Mouse (Mus musculus) embryonic facial prominence, embryonic 15.5 days (tissue): ENCODE results near the gene Tssk3. TPM values are rescaled to one million over a fixed set of nuclear protein-coding genes. Genes with fewer than 3 reads are reported as not detected.
A peak's percentile ranks its signal among the peaks of the same experiment; 100 is the strongest.
"Not testable (repeated sequence)": the region's sequence is repeated elsewhere in the genome, so short reads cannot be mapped to it uniquely, and the experiment has no call there.

Source experiments
- ATAC-seq: fragments of 200-750 bp; cut with Nextera tagmentation; 2 replicates; pipeline ENCODE4 v1.8.0; 2017; ENCODE audit warnings: low read depth, moderate TSS enrichment; ENCODE audit not compliant: insufficient number of reproducible peaks, low FRiP score, low TSS enrichment
- H3K27ac ChIP-seq: fragments of 300-500 bp; sonication (generic); replicated peaks from 2 replicates; pipeline ENCODE4 v1.5.1; 2015; ENCODE audit warnings: mild to moderate bottlenecking, inconsistent platforms
- H3K27me3 ChIP-seq: fragments of 300-500 bp; sonication (generic); 2 replicates; pipeline ENCODE4 v1.6.1; 2015; ENCODE audit warnings: inconsistent platforms
- H3K36me3 ChIP-seq: fragments of 300-500 bp; sonication (generic); 2 replicates; pipeline ENCODE4 v1.6.1; 2015; ENCODE audit warnings: mild to moderate bottlenecking, inconsistent platforms
- H3K4me1 ChIP-seq: fragments of 300-500 bp; sonication (generic); 2 replicates; pipeline ENCODE4 v1.6.1; 2015; ENCODE audit warnings: inconsistent platforms
- H3K4me2 ChIP-seq: fragments of 300-500 bp; sonication (generic); replicated peaks from 2 replicates; pipeline ENCODE4 v1.6.1; 2015; ENCODE audit warnings: mild to moderate bottlenecking, inconsistent platforms
- H3K4me3 ChIP-seq: fragments of 300-500 bp; sonication (generic); replicated peaks from 2 replicates; pipeline ENCODE4 v1.5.1; 2015; ENCODE audit warnings: mild to moderate bottlenecking, inconsistent platforms
- H3K9ac ChIP-seq: fragments of 300-500 bp; sonication (generic); 2 replicates; pipeline ENCODE4 v1.6.1; 2015; ENCODE audit warnings: inconsistent platforms
- H3K9me3 ChIP-seq: fragments of 300-500 bp; sonication (generic); replicated peaks from 2 replicates; pipeline ENCODE4 v1.6.1; 2016; ENCODE audit warnings: inconsistent platforms
- WGBS: fragments of 180-500 bp; shearing (Covaris S2); methylation state at CpG from one replicate; pipeline ENCODE4 v1.1.7; 2015; 5-methylcytosine and 5-hydroxymethylcytosine counted together
- polyA plus RNA-seq: library from polyadenylated mRNA; unstranded; fragments of >200 nt; fragmentation: Nextera tagmentation; extraction: Ambion mirVana; gene quantifications from 2 replicates; pipeline ENCODE4 v1.2.1, GENCODE M21; 2015

Tssk3 gene
- polyA plus RNA-seq, 1 experiment from 2014 or later = not detected

DNA sequence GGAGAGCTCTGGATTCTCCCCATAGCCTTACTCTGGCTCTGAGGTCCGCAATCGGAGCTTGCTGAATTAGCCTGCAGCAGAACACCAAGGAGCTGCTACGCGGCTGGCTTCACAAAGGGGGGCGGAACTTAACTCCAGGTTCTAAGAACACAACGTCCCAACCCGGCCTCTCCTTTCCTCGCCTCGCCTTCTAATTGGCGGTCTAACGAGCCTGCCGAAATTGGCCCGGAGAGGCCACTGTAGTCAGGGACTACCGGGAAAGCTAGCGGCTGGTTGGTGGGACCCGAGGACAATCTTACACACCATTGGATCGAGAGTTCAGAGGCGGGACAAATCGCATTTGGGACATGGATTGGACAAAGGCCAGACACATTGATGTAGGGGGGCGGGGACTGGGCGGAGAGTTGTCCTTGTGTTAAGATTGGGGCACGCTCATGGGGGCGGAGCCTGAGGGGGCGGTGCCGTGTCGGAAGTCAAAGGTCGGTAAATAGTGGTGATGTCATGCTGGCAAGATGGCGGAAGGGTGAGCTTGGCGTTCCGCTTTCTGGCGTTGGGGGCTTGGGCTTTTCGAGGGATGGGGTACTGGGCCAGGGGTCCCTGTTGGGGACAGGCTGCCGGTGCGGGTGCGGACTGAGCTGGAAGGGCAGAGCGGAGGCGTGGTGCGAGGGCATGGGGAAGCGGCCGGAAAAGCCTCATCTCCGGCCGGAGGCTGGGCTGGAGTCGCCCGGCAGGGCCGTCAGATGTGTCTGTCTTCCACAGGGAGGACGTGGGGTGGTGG is 29.4 kb downstream of the Tssk3 start, which contains the start of gene Bsdc1:
Gene Bsdc1, plus strand, starts transcription at position 399 of the 778 bp plus-strand sequence.
- Histone ChIP-seq H3K27ac (peak within 1 kb of the TSS; percentile 91), H3K4me1 (peaks cover 12% of the 10 kb centered on the region), H3K9me3 (no peaks in the 10 kb centered on the region), H3K36me3 (peaks cover 21% of the 10 kb centered on the region), H3K4me3 (peak within 1 kb of the TSS; percentile 94), H3K9ac (peak within 1 kb of the TSS; percentile 76), H3K4me2 (peak within 1 kb of the TSS; percentile 74), H3K27me3 (no peaks in the 10 kb centered on the region)
- under 1% methylated on average over 46 of the region's 46 CpGs for whole genome bisulfite sequencing
- peak; percentile 99 for ATAC-seq

DNA sequence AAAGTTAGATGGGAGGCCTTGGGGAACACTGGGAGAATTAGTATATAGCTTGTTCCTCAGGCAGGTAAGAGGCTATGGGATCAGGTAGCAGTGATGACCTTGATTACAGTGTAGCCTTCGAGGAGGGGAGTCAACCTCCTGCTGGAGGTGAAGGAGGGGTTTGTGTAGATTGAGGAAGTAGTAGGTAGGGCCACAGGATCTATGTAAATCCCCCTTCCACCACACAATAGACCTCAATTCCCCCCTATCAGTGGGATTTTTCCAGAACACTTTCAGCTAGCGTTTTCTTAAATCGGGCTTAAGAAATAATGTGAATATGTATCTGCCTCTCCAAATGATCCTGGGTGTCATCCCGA is 30.0 kb downstream of the Tssk3 start:
- H3K36me3 ChIP-seq = peaks cover 15% of the 10 kb centered on the region
- H3K4me1 ChIP-seq = peaks cover 12% of the 10 kb centered on the region
- H3K27ac ChIP-seq = peak overlapping the region; percentile 91
- H3K9ac ChIP-seq = peak overlapping the region; percentile 59
- H3K9me3 ChIP-seq = no peaks in the 10 kb centered on the region
- WGBS = 2% methylated on average over 4 of the region's 4 CpGs
- H3K4me3 ChIP-seq = peak overlapping the region; percentile 94
- no peaks in the 10 kb centered on the region for H3K27me3 ChIP-seq
- peak overlapping the region; percentile 64 for H3K4me2 ChIP-seq
- ATAC-seq = no peak

- H3K27me3 ChIP-seq = no peaks in the 10 kb centered on the region
- no peaks in the 10 kb centered on the region for H3K9me3 ChIP-seq
- WGBS = 87% methylated on average over 3 of the region's 3 CpGs
- no peak overlapping the region for H3K4me3 ChIP-seq
- H3K36me3 ChIP-seq = peaks cover 4% of the 10 kb centered on the region
- H3K4me1 ChIP-seq = peaks cover 12% of the 10 kb centered on the region
- no peak overlapping the region for H3K27ac ChIP-seq
- ATAC-seq = no peak
- no peak overlapping the region for H3K9ac ChIP-seq
- no peak overlapping the region for H3K4me2 ChIP-seq
Measured at GRCm38 (mm10) chr4:129459726-129460125, 31.1 kb downstream of the Tssk3 start.

DNA sequence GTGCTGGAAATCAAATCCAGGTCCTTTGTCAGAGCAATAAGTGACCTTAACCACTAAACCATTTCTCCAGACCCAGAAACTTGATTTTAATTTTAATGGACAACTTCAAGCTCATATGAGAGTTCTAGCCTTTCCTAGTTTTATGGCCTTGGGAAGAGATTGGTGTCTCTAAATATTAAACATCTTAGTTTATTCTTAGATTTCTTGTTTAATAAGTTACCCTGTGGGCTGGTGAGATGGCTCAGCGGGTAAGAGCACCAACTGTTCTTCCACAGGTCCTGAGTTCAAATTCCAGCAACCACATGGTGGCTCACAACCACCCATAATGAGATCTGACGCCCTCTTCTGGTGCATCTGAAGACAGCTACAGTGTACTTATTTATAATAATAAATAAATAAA is 33.5 kb downstream of the Tssk3 start:
- H3K4me3 ChIP-seq, H3K27me3 ChIP-seq, ATAC-seq, H3K4me2 ChIP-seq, H3K4me1 ChIP-seq, H3K36me3 ChIP-seq, H3K27ac ChIP-seq, H3K9me3 ChIP-seq, H3K9ac ChIP-seq: not testable (repeated sequence)
- 73% methylated on average over 2 of the region's 2 CpGs for WGBS

- no peaks in the 10 kb centered on the region for H3K36me3 ChIP-seq
- no peak overlapping the region for H3K4me2 ChIP-seq
- H3K27ac ChIP-seq = no peak overlapping the region
- 40% methylated on average over 5 of the region's 5 CpGs for WGBS
- no peak overlapping the region for H3K9ac ChIP-seq
- H3K4me3 ChIP-seq = no peak overlapping the region
- ATAC-seq = no peak
- no peaks in the 10 kb centered on the region for H3K27me3 ChIP-seq
- peaks cover 4% of the 10 kb centered on the region; the same call in 1 of the 2 replicates for H3K4me1 ChIP-seq
- H3K9me3 ChIP-seq = no peaks in the 10 kb centered on the region
Measured at GRCm38 (mm10) chr4:129456126-129456525, 34.7 kb downstream of the Tssk3 start.

DNA sequence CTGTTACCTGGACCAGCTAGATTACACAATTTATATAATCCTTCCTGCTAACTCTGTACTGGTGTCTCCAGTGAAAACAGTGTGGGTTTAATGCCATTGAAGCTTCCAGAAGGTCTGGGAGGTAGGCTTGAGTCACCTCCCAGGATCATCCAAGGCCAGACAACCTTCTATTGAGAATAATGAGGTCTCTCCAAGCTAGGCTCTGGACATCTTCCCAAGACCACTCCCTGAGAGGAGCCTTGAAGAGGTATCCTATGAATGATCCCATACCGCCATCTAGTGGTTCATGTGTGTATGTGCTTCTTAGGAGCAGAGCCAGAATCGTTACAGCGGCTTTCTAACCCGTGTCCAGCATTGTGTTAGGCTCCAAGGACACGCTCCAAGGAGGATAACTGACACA is 35.6 kb downstream of the Tssk3 start:
- 1% methylated on average over 5 of the region's 5 CpGs for WGBS
- Histone ChIP-seq H3K9ac (no peak overlapping the region), H3K9me3 (no peaks in the 10 kb centered on the region), H3K36me3 (no peaks in the 10 kb centered on the region), H3K4me1 (no peaks in the 10 kb centered on the region), H3K4me2 (no peak overlapping the region), H3K27ac (no peak overlapping the region), H3K4me3 (no peak overlapping the region), H3K27me3 (no peaks in the 10 kb centered on the region)
- peak; percentile 77 for ATAC-seq

DNA sequence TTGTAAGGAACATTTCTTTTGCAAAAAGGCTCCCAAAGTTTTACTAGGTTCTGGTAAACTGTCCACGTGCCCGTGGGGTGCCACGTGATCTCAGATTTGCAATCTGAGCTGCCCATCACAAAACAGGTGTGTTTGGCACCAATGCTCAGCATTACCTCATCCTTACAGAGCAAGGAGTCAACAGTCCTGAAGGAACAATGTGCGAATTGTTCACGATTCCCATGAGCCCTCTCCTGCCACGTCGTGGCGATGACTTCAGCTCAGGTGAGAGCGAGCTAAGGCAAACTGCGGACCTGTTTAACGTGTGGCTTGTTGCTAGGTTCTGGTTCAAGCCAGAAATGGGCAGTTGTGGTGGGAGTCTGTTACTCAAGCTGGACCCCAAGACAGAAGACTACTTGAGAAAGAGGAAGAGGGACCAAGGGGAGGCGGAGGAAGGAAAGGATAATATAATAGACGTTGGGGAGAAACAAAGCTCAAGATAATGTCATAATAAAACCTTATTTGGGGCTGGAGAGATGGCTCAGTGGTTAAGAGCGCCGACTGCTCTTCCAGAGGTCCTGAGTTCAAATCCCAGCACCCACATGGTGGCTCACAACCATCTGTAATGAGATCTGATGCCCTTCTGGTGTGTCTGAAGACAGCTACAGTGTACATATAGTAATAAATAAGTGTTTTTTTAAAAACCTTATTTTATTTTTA is 39.2 kb downstream of the Tssk3 start:
- Histone ChIP-seq H3K4me2 (no peak overlapping the region), H3K9ac (no peak overlapping the region), H3K27ac (no peak overlapping the region), H3K4me3 (no peak overlapping the region), H3K9me3 (no peaks in the 10 kb centered on the region), H3K27me3 (no peaks in the 10 kb centered on the region), H3K4me1 (no peaks in the 10 kb centered on the region), H3K36me3 (no peaks in the 10 kb centered on the region)
- no peak for ATAC-seq
- WGBS = 80% methylated on average over 15 of the region's 15 CpGs

GRCm38 (mm10) chr4:129450851-129451250 is 40.0 kb downstream of the Tssk3 start:
- Histone ChIP-seq H3K4me1 (no peaks in the 10 kb centered on the region), H3K9ac (no peak overlapping the region), H3K9me3 (no peaks in the 10 kb centered on the region), H3K36me3 (no peaks in the 10 kb centered on the region), H3K27ac (no peak overlapping the region), H3K4me2 (no peak overlapping the region), H3K4me3 (no peak overlapping the region), H3K27me3 (no peaks in the 10 kb centered on the region)
- WGBS = 75% methylated on average over 2 of the region's 2 CpGs
- no peak for ATAC-seq

GRCm38 (mm10) chr4:129448713-129449112 is 42.1 kb downstream of the Tssk3 start:
- H3K36me3 ChIP-seq = no peaks in the 10 kb centered on the region
- no peak for ATAC-seq
- no peak overlapping the region for H3K9ac ChIP-seq
- H3K27ac ChIP-seq = no peak overlapping the region
- 85% methylated on average over 6 of the region's 6 CpGs for WGBS
- H3K4me1 ChIP-seq = no peaks in the 10 kb centered on the region
- no peak overlapping the region for H3K4me3 ChIP-seq
- H3K9me3 ChIP-seq = no peaks in the 10 kb centered on the region
- no peaks in the 10 kb centered on the region for H3K27me3 ChIP-seq
- H3K4me2 ChIP-seq = no peak overlapping the region

- H3K4me1 ChIP-seq = no peaks in the 10 kb centered on the region
- no peak overlapping the region for H3K9ac ChIP-seq
- no peak overlapping the region for H3K27ac ChIP-seq
- no peaks in the 10 kb centered on the region for H3K27me3 ChIP-seq
- ATAC-seq = no peak
- no peaks in the 10 kb centered on the region for H3K9me3 ChIP-seq
- no peak overlapping the region for H3K4me2 ChIP-seq
- 67% methylated on average over 11 of the region's 11 CpGs for WGBS
- H3K36me3 ChIP-seq = no peaks in the 10 kb centered on the region
- H3K4me3 ChIP-seq = no peak overlapping the region
Measured at GRCm38 (mm10) chr4:129447778-129448563, 42.9 kb downstream of the Tssk3 start.

DNA sequence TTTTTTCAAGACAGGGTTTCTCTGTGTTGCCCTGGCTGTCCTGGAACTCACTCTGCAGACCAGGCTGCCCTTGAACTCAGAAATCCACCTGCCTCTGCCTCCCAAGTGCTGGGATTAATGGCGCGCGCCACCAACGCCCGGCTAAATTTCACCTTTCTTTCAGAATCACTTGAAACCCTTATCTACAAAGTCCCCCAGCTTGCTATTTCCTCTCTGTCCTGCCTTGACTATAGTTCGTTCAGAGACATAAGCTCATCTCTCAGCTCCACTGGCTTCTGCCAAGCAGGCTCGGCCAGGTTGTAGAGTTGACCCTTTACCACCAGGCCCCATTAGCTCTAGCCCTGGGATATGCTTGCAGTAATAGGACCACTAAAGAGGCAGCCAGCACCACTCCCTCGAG is 43.5 kb downstream of the Tssk3 start:
- H3K4me2 ChIP-seq = no peak overlapping the region
- H3K27ac ChIP-seq = no peak overlapping the region
- ATAC-seq = no peak
- no peak overlapping the region for H3K4me3 ChIP-seq
- H3K9ac ChIP-seq = no peak overlapping the region
- no peaks in the 10 kb centered on the region for H3K36me3 ChIP-seq
- H3K4me1 ChIP-seq = no peaks in the 10 kb centered on the region
- H3K9me3 ChIP-seq = no peaks in the 10 kb centered on the region
- 81% methylated on average over 8 of the region's 8 CpGs for WGBS
- H3K27me3 ChIP-seq = peaks cover 4% of the 10 kb centered on the region
